Mouse (Mus musculus) skeletal muscle tissue, adult 2 months (tissue): ENCODE measurements around the gene Rreb1.
A peak's percentile ranks its signal among the peaks of the same experiment; 100 is the strongest.

ENCODE experiments used
- DNase-seq: peaks from one replicate; pipeline ENCODE4 v3.0.0-alpha.2; 2012; ENCODE audit warnings: low read depth, low spot score

Gene Rreb1

DNA sequence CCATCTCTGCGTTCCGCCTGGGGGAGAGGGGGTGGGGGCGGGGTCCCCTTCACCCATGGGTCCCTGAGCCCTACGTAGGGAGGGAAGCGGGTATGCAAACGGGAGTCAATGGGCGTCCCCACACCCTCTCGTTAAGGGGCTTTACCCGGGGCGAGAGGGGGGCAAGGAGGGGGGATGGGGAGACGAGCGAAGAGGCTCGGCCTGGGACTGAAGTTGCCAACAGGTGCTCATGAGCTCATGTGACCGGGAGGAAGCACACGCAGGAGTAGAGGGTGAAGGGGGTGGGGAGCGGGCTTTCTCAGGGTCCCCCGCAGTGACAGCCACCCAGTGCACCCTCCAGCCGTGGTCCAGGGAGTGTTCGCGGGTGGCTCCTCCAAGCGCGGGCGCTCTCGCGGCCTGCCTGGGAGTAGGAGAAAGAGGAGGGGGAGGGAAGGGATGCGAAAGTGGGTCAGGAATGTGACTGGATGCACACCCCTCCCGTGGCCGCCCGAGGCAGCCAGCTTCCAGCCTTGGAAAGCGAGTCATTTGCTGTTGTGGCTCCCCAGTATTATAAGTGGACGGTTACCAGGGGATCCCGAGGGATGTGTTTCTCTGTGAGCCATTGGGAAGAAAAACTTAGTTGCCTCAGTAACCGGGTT is 513 bp downstream of the Rreb1 start:
- no peak for DNase-seq

DNA sequence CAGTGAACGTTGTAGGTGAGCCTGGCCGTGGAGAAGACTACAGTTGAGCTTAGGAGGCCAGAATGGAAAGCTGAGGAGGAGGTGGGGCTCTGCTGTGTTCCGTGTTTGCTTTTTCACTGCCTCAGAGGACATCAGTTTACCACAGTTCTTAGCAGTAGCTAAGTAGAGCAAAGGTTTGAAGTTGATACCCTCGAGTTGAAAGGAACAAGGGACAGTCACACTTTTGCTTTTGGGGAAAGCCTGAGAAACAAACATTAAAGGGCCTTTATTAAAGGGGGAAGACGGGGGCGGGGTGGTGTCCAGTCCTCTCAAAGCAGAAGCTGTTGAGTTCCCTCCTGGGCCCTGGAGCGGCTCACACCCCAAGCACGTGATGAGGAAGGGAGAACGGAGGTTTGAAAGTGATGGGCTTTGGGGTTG is 1.1 kb downstream of the Rreb1 start:
- DNase-seq = no peak

- DNase-seq = no peak
Measured at GRCm38 (mm10) chr13:37781557-37781956, 3.4 kb downstream of the Rreb1 start.

- DNase-seq = no peak
Measured at GRCm38 (mm10) chr13:37782144-37782543, 3.9 kb downstream of the Rreb1 start.

DNA sequence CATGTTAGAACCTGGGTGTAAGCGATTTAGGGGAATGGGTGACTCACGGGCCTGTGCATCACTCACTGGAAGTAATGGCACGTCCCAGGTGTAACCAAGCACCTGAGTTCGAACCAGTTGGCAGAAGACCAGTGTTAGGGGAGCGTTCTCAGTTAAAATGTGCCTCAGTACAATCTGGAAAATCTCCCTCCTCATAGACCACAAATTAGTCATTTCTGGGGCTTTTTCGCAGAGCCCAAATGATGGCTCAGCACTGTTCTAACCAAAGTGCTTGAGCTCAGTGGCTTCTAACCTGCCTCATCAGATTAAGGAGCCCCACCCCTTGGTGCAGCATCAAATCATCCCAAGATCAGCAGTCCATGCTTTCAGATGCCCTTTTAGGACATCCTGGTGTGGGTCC is 5.5 kb downstream of the Rreb1 start:
- no peak for DNase-seq

GRCm38 (mm10) chr13:37784226-37784625 is 6.0 kb downstream of the Rreb1 start:
- DNase-seq = peak; percentile 42

DNA sequence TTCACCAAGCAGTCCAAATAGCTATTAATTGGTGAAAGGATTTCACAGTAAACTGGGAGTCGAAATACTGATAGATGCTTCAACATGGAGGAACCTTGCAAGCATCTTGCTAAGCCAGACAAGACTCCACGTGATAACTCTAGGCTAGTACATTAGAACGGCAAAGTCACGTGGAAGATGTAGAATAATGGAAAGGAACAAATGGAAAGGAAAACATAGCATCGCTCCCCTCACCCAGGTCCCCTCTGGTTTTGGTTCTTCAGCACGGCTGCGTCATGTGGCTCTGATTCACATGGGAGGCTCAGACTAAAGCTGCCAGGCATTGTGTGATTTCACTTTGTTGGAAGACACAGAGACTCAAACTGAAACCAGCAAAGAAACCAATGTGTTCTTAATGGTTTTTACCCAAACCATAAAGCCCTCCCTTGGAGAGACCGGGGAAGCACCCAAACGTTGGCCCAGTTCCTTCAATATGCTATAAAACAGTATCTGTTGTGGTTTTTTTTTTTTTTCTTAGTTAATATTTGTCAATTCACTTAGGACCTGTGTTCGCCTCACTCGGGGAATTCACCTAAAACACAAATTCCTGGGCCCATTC is 14.6 kb downstream of the Rreb1 start:
- DNase-seq = no peak

GRCm38 (mm10) chr13:37798811-37799210 is 20.6 kb downstream of the Rreb1 start:
- DNase-seq = no peak

DNA sequence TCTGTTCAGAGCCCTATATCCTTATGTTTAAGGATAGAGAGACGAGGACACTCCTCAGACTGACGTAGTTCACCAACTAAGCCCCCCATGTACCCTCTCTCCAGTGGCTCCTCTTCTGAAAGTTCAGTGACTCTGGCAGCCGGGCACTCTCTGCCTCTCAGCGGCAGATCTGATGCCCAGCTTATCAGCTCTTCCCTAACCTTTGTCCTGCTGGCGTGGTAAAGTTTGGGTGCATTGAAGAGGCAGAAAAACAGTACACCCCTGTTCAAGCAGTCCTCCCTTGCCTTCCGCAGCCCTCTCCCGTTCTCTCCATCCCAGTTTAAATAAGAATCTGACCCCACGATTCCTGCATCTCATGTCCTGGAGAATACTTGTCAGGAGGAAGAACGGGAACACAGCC is 21.2 kb downstream of the Rreb1 start:
- no peak for DNase-seq

DNA sequence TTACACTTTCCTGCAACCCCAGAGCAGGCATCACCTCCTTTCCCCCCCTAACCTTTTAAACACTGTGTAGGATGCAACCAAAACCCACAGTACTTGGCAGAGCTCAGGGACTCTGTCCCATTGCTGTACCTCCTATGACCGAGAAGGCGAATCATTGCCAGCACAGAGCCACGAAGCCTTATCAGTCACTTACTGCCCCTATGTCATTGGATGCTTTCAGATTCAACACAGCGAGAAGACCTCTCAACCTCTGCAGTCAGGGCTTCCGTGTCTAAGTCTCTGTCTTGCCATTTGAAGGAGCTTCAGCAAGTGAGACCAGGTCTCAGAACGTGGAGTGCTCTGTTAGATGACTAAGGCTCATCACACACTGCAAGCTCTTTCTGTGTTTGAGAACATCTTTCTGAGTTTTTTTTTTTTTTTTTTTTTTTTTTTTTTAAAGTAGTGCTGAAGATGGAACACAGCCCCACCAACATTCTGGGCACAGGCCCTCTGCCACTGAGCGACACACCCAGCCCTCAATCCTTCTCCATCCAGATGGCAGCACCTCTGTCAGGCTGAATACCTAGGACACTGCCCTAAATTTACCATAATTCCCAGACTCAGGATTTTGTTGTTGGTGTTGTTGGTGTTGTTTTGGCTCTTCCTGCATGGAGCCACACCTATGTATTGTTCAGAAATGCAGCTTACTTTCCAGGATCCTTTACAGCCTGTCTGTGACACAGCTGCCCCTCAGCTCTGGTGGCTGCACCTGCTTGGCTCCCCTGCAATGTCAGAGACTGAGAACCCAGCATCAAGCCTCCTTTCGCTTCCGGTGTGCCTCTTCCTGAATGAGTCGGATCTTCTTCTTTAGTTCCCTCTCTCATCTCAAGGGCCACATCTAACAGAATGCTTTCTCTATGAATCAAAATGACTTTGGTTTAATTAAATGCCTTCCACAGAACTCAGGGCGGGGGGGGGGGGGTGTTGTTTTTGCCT is 23.2 kb downstream of the Rreb1 start:
- DNase-seq = no peak

- DNase-seq = no peak
Measured at GRCm38 (mm10) chr13:37802246-37803003, 24.2 kb downstream of the Rreb1 start.

GRCm38 (mm10) chr13:37803244-37803643 is 25.0 kb downstream of the Rreb1 start:
- DNase-seq = no peak

GRCm38 (mm10) chr13:37804023-37804422 is 25.8 kb downstream of the Rreb1 start:
- DNase-seq = no peak

DNA sequence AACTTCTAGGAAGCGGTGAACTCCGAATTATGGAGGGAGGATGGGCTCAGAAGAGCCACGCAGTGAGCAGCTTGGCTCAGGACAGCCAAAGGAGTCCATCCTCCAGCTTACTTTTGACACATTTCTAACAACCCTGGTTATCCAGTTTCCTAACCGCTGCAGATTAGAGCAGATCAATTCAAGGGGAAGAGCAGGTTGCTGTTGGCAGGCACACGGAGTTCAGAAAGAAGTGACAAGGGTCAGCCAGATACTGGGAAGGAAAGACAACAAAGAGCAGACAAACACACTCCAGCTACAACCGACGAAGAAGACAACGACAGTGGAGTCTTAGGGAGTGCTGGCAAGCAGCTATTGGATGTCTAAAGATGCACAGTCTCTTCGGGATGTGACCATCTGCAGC is 36.8 kb downstream of the Rreb1 start:
- no peak for DNase-seq

GRCm38 (mm10) chr13:37816736-37817135 is 38.5 kb downstream of the Rreb1 start:
- DNase-seq = no peak

DNA sequence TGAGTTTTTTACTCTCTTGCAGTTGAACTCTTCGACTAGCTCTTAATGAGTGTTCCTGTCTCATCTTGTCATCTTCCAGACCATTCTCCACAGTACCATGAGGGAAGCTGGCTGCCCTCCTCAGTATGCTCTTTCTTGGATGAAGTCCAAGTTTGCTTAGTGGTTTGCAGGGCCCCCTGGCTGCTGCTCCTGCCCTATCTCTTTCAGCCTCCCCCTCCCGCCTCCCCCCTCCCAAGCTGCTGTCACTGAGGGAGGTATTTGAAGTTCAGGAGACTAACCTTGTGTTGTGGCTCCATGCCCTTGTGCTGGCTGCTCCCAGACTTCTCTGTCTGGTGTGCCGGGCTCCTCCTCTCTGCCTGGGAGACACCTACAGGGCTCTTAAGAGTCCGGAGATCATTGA is 43.2 kb downstream of the Rreb1 start:
- DNase-seq = peak; percentile 56

DNA sequence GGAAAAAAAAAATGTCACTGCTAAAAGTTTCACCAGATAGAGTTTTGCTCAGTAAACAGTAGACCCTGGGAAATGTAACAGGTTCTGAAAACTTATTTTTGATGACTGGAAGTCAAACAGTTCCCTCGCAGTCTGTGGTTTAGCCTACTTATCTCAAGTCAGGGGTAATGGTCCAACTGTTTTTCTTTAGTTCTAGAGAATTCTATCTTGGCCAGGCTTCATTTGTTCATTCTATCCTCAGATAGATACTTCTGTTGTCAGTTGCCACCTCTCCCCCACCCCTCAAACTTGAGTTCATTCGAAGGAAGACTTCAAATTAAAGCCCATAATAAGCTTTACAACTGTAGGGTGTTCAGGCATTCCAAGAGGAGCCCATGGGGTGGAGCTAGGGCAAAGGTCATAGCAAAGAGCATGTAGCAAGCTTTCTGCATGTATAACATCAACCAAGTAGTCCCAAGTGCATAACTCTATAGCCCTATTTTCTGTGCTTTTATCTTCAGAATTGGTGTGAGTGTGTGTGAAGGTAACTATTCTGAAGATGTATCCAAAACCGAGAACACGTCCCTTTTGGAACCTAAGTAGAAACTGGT is 46.2 kb downstream of the Rreb1 start:
- DNase-seq = no peak

GRCm38 (mm10) chr13:37824956-37825645 is 46.9 kb downstream of the Rreb1 start:
- no peak for DNase-seq

DNA sequence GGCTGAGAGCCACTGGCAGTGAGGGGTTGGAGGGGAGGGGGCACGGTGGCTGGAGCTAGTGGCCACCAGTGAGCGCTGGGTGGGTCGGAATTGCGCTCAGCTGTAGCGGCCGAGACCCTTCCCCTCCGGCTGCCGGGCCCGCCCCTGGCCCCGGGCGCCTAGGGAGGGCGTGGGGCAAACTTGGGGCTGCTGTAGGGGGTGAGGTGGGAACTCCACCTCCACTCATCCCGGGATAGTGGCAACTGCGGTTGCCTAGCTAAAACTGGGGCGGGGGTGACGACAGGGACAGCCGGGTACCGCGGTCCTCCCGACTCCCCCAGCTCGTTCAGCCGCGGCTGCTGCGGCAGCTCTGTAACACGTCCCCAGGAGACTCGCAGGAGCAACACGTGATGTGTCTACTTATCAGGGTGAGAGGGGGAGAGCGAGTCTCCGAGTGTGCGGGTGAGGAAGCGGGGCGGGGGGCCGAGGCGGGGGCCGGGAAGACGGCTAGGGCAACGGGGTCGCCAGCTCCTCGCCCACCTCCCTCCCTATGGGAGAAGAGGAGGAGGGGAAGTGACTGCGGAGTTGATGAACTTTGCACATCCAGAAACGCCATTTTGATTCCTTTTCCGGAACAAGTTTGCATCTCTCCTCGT is 47.6 kb downstream of the Rreb1 start:
- DNase-seq = peak; percentile 66

- no peak for DNase-seq
Measured at GRCm38 (mm10) chr13:37826281-37826993, 48.2 kb downstream of the Rreb1 start.
